Mouse (Mus musculus) bone marrow macrophage, adult 2 months (primary cell): Measurements from ENCODE around the gene Sall4. TPM values are rescaled to one million over a fixed set of nuclear protein-coding genes. Genes with fewer than 3 reads are reported as not detected.

Source experiments
- H3K27ac ChIP-seq: 2 replicates; pipeline ENCODE4 v1.5.1; 2012; ENCODE audit warnings: low read depth, low read length; ENCODE audit not compliant: insufficient read depth
- H3K4me1 ChIP-seq: 2 replicates; pipeline ENCODE4 v1.6.1; 2012; ENCODE audit warnings: low read length; ENCODE audit not compliant: control insufficient read depth, insufficient read depth
- H3K4me3 ChIP-seq: 2 replicates; pipeline ENCODE4 v1.5.1; 2012; ENCODE audit warnings: mild to moderate bottlenecking, low read length, moderate library complexity; ENCODE audit not compliant: insufficient read depth
- CTCF ChIP-seq: IDR thresholded peaks from 2 replicates; pipeline ENCODE4 v1.5.1; 2012; ENCODE audit warnings: low read depth, mild to moderate bottlenecking, low read length, moderate library complexity
- POLR2A ChIP-seq: IDR thresholded peaks from 2 replicates; pipeline ENCODE4 v1.6.1; 2012; ENCODE audit warnings: mild to moderate bottlenecking, low read depth, low read length, borderline replicate concordance
- polyA plus RNA-seq: library from polyadenylated mRNA; stranded (reverse); fragments of >200 nt; gene quantifications from 2 replicates; pipeline ENCODE4 v1.2.4, GENCODE M21; 2012; ENCODE audit not compliant: missing spikeins, insufficient read depth, insufficient read length

Sall4 gene
- polyA plus RNA-seq, 1 experiment, result not detected

DNA sequence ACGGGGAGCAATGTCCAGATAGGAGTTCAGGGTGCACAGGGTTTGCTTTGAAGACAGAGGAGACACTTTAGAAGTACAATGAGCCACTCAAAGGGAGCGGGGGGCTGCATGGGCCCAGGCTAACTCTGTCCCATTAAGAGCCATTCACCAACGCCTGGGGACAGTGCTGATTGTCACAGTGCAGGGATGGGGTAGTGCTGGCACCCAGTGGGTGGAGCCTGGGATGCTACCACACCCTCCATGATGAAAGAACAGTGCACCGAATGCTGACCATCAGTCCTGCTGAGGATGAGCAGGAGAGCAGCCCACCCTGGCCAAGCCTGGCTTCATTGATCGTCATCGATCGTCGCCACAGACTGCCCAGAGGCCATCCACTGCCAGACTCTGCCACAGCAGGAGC lies 36.5 kb downstream of the Sall4 start:
- H3K4me1 ChIP-seq, result no peaks in the 10 kb centered on the region
- TF ChIP-seq POLR2A (no peak), CTCF (no peak)
- no peak overlapping the region for H3K4me3 ChIP-seq
- no peak overlapping the region for H3K27ac ChIP-seq

DNA sequence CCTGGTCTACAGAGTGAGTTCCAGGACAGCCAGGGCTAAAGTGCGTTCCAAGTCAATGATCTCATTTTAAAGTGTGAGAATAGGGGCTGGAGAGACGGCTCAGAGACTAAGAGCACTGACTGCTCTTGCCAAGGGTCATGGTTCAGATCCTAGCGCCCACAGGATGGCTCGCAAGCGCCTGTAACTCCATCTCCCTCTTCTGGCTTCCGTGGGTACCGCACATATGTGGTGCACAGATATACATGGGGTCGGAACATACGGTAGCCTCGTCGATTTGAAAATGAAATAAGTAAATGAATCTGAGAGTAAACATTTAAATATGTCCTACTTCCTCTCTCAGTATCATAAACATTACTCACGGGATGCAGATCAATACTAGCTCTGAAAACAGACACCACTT lies 38.0 kb downstream of the Sall4 start:
- Histone ChIP-seq H3K27ac (no peak overlapping the region), H3K4me3 (no peak overlapping the region), H3K4me1 (no peaks in the 10 kb centered on the region)
- TF ChIP-seq CTCF (no peak), POLR2A (no peak)

DNA sequence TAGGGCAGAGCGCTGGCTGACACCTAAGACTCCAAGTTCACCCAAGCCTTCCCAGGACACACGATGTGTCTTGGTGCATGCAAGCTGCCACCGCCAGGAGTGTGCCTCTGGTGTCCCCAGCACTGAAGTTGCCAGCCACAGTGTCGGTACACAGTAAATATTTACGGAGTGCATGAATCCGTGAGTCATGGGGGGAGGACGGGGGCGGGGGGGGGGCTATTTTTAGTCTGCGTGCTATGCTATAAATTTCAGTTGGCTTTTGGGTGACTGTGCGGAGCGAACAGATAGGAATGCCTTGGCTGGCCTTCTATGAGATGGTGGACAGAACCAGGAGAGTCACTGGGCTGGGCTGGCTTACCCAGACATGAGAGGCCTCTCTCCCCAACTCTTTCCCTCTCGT lies 39.7 kb downstream of the Sall4 start:
- H3K4me3 ChIP-seq, result no peak overlapping the region
- no peak for TF ChIP-seq CTCF
- no peak for TF ChIP-seq POLR2A
- H3K27ac ChIP-seq, result no peak overlapping the region
- H3K4me1 ChIP-seq, result no peaks in the 10 kb centered on the region

DNA sequence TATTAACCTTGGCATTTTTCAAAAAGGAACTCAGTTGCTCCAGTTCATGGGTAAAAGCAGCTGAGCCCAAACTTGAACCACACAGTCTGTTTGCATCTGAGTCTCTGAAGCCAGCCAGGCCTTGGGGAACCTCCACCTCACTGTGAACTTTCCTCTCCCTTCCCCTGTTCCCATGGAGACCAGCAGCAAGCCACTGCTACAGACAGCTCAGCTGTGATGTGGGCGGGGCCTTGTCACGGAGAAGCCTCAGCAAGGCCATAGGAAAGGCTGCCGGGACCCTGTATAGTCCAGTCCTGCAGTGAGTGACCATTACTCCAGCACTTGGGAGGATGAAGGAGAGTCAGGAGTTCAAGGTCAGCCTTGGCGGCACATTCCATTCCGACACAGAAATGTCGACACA lies 41.7 kb downstream of the Sall4 start:
- no peak for TF ChIP-seq POLR2A
- no peak for TF ChIP-seq CTCF
- no peaks in the 10 kb centered on the region for H3K4me1 ChIP-seq
- no peak overlapping the region for H3K4me3 ChIP-seq
- H3K27ac ChIP-seq, result no peak overlapping the region

DNA sequence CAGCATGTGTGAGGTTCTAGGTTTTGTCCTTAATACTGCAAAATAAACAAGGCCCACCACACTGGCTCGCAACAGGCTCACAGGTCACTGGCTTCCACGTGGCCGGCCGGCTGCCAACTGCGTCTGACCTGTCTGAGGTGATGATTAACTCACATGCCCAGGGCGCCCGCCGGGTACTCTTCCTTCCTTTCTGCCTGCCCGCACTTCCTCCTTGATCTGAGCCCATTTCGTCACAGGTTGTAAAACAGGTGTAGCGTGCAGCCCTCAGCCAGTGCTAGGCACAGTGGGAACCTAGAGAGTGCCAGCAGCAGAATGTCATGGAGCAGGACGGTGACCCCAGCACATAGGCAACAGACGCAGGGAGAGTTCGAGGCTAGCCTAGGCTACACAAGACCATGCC lies 46.4 kb downstream of the Sall4 start:
- no peak overlapping the region for H3K4me3 ChIP-seq
- H3K4me1 ChIP-seq, result no peaks in the 10 kb centered on the region
- TF ChIP-seq POLR2A (no peak), CTCF (no peak)
- H3K27ac ChIP-seq, result no peak overlapping the region

DNA sequence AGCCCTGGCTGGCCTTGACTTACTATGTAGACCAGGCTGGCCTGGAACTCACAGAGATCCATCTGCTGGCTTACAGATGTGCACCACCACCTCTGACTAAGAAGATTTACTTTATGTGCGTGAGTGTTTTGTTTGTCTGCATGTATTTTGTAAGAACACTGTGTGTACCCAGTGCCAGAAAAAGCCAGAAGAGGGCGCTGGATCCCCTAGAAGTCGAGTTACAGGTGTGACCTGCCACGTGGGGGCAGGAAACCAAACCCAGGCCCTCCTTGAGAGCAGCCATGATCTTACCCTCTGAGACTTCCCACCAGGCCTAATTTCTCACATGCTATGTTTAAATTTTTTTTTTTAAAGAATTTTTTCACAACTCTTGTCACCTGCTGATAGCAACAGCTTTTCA lies 48.0 kb downstream of the Sall4 start:
- Histone ChIP-seq H3K4me1 (no peaks in the 10 kb centered on the region), H3K4me3 (no peak overlapping the region), H3K27ac (no peak overlapping the region)
- no peak for TF ChIP-seq CTCF

DNA sequence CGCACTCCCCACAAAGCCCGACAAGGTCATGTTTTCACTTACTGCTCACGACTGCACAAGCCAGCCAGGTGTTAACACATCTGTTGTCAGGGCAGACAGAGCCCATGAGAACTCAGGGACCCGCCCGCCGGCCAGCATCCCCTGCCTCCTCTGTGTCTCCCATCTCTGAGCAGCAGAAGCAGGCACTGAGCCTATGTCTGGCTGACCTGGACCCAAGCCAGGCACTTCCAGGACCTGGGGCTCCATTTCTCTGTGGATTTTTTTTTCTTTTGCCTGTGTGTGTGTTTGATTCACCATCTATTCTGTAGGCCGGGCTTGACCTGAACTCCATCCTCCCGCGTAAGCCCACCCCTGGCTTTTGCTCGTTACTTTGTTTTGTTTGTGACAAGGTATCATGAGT lies 49.0 kb downstream of the Sall4 start:
- no peaks in the 10 kb centered on the region for H3K4me1 ChIP-seq

DNA sequence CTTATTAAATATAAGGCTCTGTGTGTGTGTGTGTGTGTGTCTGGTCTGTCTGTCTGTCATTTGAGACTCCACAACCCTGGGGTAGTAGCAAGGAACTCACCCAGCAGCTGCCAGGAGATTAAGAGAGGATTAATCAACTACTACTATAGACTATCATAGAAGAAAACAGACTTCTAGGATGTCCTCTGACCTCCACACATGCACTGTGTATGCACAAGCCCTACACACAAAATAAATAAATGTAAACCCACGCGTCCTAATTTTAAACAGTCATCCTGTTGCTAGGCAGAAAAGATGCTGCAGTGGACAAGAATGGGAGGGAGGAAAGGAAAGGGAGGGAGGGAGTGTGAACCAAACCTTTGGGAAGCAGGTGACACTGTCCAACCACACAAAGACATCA lies 49.5 kb downstream of the Sall4 start:
- TF ChIP-seq CTCF (no peak), POLR2A (no peak)
- no peak overlapping the region for H3K27ac ChIP-seq
- no peak overlapping the region for H3K4me3 ChIP-seq
- H3K4me1 ChIP-seq, result no peaks in the 10 kb centered on the region

More for the DNA sequence above, 49.0 kb downstream of the Sall4 start:
- Histone ChIP-seq H3K4me3 (no peak overlapping the region), H3K27ac (no peak overlapping the region)
- TF ChIP-seq CTCF (no peak), POLR2A (no peak)

DNA sequence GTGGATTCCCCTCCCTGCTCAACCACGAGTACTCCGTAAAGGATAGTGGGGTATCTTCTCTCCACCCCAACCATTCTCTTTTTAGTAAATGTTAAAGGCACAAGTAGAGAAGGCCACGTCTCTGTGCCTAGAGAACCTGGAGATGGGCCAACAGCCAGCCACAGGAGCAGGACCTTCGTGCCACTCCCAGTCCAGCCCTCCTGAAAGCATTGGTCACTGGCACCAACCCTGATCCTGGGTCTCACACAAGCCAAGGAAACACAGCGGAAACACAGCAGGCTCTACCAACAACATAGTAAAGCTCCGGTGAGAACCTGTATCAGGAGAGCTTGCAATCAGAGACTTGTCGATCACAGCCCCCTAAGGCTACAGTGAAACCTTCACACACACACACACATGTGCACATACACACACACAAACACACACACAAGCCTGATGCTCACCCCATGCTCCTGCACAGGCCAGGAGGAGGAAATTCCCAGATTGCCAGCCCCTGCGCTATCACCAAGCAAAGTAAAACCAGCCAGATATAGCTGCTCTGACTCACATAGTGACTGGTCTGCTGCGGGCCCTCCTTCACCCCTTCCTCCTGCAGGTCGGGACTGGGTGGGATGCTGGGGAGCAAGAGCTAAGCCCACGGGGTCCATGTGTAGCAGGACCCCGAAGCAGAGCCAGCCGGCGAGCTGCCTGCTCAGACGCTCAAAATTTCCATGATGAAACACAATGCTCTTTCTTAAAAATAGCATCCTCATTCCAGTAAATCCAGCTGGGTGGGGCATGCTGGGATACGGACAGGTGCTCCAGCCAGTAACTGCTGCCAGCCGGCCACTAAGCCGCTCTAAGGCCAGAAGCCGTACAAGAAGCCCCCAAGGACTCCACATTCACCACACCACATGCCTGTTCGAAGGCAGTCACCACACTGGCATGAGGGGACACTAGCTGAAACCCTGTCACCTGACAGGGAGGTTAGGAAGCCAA lies 55.3 kb downstream of the Sall4 start:
- Histone ChIP-seq H3K4me3 (no peak overlapping the region), H3K27ac (no peak overlapping the region), H3K4me1 (no peaks in the 10 kb centered on the region)
- no peak for TF ChIP-seq CTCF
- no peak for TF ChIP-seq POLR2A

DNA sequence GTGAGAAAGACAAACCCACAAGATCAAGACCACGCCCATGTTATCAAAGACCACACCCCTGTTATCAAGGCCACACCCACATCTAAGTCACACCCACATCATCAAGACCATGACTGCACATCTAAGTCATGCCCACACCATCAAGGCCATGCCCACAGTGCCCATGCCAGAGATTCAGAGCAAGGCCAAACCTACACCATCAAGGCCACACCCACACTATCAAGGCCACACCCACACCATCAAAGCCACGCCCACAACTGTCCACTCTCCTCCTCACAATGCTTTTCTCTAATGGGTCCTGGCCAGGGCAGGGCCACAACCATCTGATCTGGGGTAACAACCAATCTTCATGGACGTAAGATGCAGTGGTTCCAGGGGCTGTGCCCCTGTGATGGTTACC lies 56.8 kb downstream of the Sall4 start:
- no peaks in the 10 kb centered on the region for H3K4me1 ChIP-seq
- TF ChIP-seq CTCF (no peak), POLR2A (no peak)
- no peak overlapping the region for H3K27ac ChIP-seq

More for the DNA sequence above, 56.8 kb downstream of the Sall4 start:
- no peak overlapping the region for H3K4me3 ChIP-seq
